15 mouse cellular contexts compared by ENCODE assay signal in the genomic region with DNA sequence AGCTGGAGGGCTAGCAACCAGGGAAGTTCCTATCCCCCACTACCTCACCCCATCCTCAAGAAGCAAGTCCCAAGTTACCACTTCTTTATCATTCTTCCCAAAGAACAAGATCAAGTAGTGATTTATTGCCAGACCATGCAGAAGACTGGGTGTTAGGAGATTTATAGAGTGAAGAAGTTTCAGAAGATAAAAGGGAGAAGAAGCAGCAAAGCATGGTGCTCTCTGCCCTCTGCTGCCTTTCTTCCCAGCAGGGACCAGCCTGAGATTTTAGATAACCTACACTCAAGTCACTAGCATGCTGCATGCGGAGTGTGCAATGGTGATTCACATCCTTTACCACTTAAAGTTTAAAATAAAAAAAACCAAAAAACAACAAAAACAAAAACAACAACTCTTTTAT.
"Had no signal": no experiment of that assay in that cellular context is flagged by ENCODE, and none has a peak within 500 bp of the region (broad histone marks: within the 10 kb centered on the region; RNA-seq: fewer than 3 reads in every experiment).

No protein-coding gene starts in this region.

- H3K4me2 ChIP-seq: neural tube, embryonic 15.5 days; stomach, embryonic 15.5 days had no signal

- DNase-seq: retina, postnatal 1 day; right cerebral cortex, adult 18-20 months; right cerebral cortex, postnatal 14 days; right cerebral cortex, postnatal 25 days; right cerebral cortex, postnatal 4 days; spleen, adult 18-20 months; thymus, adult 18-20 months; thymus, adult 2 months; thymus, postnatal 14 days; thymus, postnatal 25 days; thymus, postnatal 36 days; thymus, postnatal 4 days had no signal

- H3K9ac ChIP-seq: neural tube, embryonic 15.5 days; stomach, embryonic 15.5 days had no signal

- H3K27ac ChIP-seq: neural tube, embryonic 15.5 days; stomach, embryonic 15.5 days; stomach, postnatal 0 days had no signal

- H3K36me3 ChIP-seq: neural tube, embryonic 15.5 days; stomach, embryonic 15.5 days had no signal

- H3K4me1 ChIP-seq: stomach, embryonic 15.5 days had no signal

- H3K9me3 ChIP-seq: neural tube, embryonic 15.5 days; stomach, embryonic 15.5 days had no signal

- H3K4me3 ChIP-seq: neural tube, embryonic 15.5 days; stomach, embryonic 15.5 days had no signal

- H3K27me3 ChIP-seq: neural tube, embryonic 15.5 days; stomach, embryonic 15.5 days had no signal
